Mouse (Mus musculus) yolk sac, embryonic 10.5 days (tissue): Measurements from ENCODE around the gene Ankrd65.
"Not testable (repeated sequence)": the region's sequence is repeated elsewhere in the genome, so short reads cannot be mapped to it uniquely, and the experiment has no call there.

ENCODE experiments used
- DNase-seq: peaks from one replicate; pipeline ENCODE4 v3.0.0-alpha.2; 2017; ENCODE audit warnings: low spot score

Ankrd65 gene

GRCm38 (mm10) chr4:155774971-155775740 lies 15.1 kb upstream of the Ankrd65 start:
- DNase-seq: no peak

GRCm38 (mm10) chr4:155775855-155776254 lies 14.4 kb upstream of the Ankrd65 start:
- DNase-seq: no peak

GRCm38 (mm10) chr4:155776704-155777335 lies 13.4 kb upstream of the Ankrd65 start:
- DNase-seq: peak; percentile 80

- DNase-seq: no peak
Measured at GRCm38 (mm10) chr4:155777816-155778215, 12.4 kb upstream of the Ankrd65 start.

GRCm38 (mm10) chr4:155779498-155779897 lies 10.7 kb upstream of the Ankrd65 start:
- DNase-seq: no peak

GRCm38 (mm10) chr4:155780895-155781294 lies 9.3 kb upstream of the Ankrd65 start:
- no peak for DNase-seq

GRCm38 (mm10) chr4:155783486-155784080 lies 6.7 kb upstream of the Ankrd65 start:
- no peak for DNase-seq

GRCm38 (mm10) chr4:155784081-155784701 lies 6.0 kb upstream of the Ankrd65 start:
- peak; percentile 83 for DNase-seq

GRCm38 (mm10) chr4:155785246-155785645 lies 5.0 kb upstream of the Ankrd65 start:
- no peak for DNase-seq

GRCm38 (mm10) chr4:155785819-155786218 lies 4.4 kb upstream of the Ankrd65 start, which contains the start of gene Tmem88b:
Tmem88b (minus strand) TSS chr4:155785874.
- no peak for DNase-seq

- no peak for DNase-seq
Measured at GRCm38 (mm10) chr4:155788300-155788699, 1.9 kb upstream of the Ankrd65 start.

- not testable (repeated sequence) for DNase-seq
Measured at GRCm38 (mm10) chr4:155788833-155789232, 1.4 kb upstream of the Ankrd65 start.

GRCm38 (mm10) chr4:155790650-155791161 lies 467 bp downstream of the Ankrd65 start:
- no peak for DNase-seq

GRCm38 (mm10) chr4:155791240-155791933 lies 1.1 kb downstream of the Ankrd65 start:
- DNase-seq: no peak

GRCm38 (mm10) chr4:155793730-155794129 lies 3.5 kb downstream of the Ankrd65 start:
- DNase-seq: no peak

- DNase-seq: no peak
Measured at GRCm38 (mm10) chr4:155802075-155802474, 11.8 kb downstream of the Ankrd65 start.

- no peak for DNase-seq
Measured at GRCm38 (mm10) chr4:155802741-155803339, 12.6 kb downstream of the Ankrd65 start, which contains the start of gene Mrpl20. Mrpl20 (plus strand) TSS chr4:155802878.

GRCm38 (mm10) chr4:155803340-155804041 lies 13.3 kb downstream of the Ankrd65 start:
- peak; percentile 92 for DNase-seq

GRCm38 (mm10) chr4:155807841-155808240 lies 17.6 kb downstream of the Ankrd65 start:
- DNase-seq: no peak

GRCm38 (mm10) chr4:155811929-155812664 lies 21.9 kb downstream of the Ankrd65 start, which contains the start of gene Ccnl2:
Ccnl2 (plus strand) TSS chr4:155812489.
- peak; percentile 96 for DNase-seq
